Mouse (Mus musculus) liver, embryonic 15.5 days (tissue): ENCODE results near the gene Dock9. TPM values are rescaled to one million over a fixed set of nuclear protein-coding genes. Genes with fewer than 3 reads are reported as not detected.

ENCODE experiments used
- ATAC-seq: fragments of 200-750 bp; cut with Nextera tagmentation; 2 replicates; pipeline ENCODE4 v1.8.0; 2017; ENCODE audit warnings: moderate number of reproducible peaks, mild to moderate bottlenecking, moderate library complexity; ENCODE audit not compliant: insufficient read depth
- H3K27ac ChIP-seq: fragments of 300-500 bp; sonication (generic); replicated peaks from 2 replicates; pipeline ENCODE4 v1.5.1; 2015; ENCODE audit warnings: mild to moderate bottlenecking, inconsistent platforms
- H3K27me3 ChIP-seq: fragments of 300-500 bp; sonication (generic); 2 replicates; pipeline ENCODE4 v1.6.1; 2015; ENCODE audit warnings: mild to moderate bottlenecking, inconsistent platforms
- H3K36me3 ChIP-seq: fragments of 300-500 bp; sonication (generic); replicated peaks from 2 replicates; pipeline ENCODE4 v1.6.1; 2015; ENCODE audit warnings: moderate library complexity, mild to moderate bottlenecking, inconsistent platforms
- H3K4me1 ChIP-seq: fragments of 300-500 bp; sonication (generic); replicated peaks from 2 replicates; pipeline ENCODE4 v1.6.1; 2015; ENCODE audit warnings: inconsistent platforms
- H3K4me2 ChIP-seq: fragments of 300-500 bp; sonication (generic); 2 replicates; pipeline ENCODE4 v1.6.1; 2015; ENCODE audit warnings: moderate library complexity, mild to moderate bottlenecking, inconsistent platforms
- H3K4me3 ChIP-seq: fragments of 300-500 bp; sonication (generic); replicated peaks from 2 replicates; pipeline ENCODE4 v1.5.1; 2015; ENCODE audit warnings: mild to moderate bottlenecking, inconsistent platforms
- H3K9ac ChIP-seq: fragments of 300-500 bp; sonication (generic); 2 replicates; pipeline ENCODE4 v1.6.1; 2015; ENCODE audit warnings: moderate library complexity, mild to moderate bottlenecking, inconsistent platforms
- H3K9me3 ChIP-seq: fragments of 300-500 bp; sonication (generic); replicated peaks from 2 replicates; pipeline ENCODE4 v1.6.1; 2016; ENCODE audit warnings: inconsistent platforms
- WGBS: fragments of 180-500 bp; shearing (Covaris S2); methylation state at CpG from one replicate; pipeline ENCODE4 v1.1.7; 2015; ENCODE audit warnings: mixed read lengths; ENCODE audit not compliant: insufficient replicate concordance; 5-methylcytosine and 5-hydroxymethylcytosine counted together
- polyA plus RNA-seq: library from polyadenylated mRNA; unstranded; fragments of >200 nt; fragmentation: Nextera tagmentation; extraction: Ambion mirVana; gene quantifications from 2 replicates; pipeline ENCODE4 v1.2.1, GENCODE M21; 2015

Dock9 gene
- polyA plus RNA-seq, 1 experiment from 2014 or later = 1.2 TPM

DNA sequence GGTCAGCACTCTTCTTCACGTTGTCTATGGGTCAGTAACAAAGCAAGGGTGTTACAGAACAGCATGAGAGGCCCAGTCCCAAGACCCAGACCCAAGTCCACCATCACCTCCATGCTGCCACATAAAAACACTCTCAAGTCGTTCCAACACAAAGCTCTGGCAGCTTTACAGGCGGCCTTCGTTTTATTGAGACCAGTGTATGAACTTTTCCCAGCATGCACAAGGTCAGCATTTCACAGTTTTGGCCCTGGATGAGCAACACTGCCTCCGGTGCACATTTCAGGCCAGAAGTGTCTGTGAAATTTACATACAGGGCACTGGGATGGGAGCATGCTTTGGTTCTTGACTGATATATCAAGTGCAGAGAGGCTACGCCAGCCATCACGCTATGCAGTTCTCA is 6.5 kb downstream of the Dock9 start:
- H3K4me1 ChIP-seq = no peaks in the 10 kb centered on the region; the same call in none of the 2 replicates
- no peak overlapping the region for H3K4me2 ChIP-seq
- H3K9ac ChIP-seq = no peak overlapping the region
- peaks cover 10% of the 10 kb centered on the region for H3K27me3 ChIP-seq
- no peaks in the 10 kb centered on the region for H3K9me3 ChIP-seq
- no peaks in the 10 kb centered on the region for H3K36me3 ChIP-seq
- H3K27ac ChIP-seq = no peak overlapping the region
- no peak overlapping the region for H3K4me3 ChIP-seq
- WGBS = 71% methylated on average over 7 of the region's 7 CpGs
- ATAC-seq = no peak

DNA sequence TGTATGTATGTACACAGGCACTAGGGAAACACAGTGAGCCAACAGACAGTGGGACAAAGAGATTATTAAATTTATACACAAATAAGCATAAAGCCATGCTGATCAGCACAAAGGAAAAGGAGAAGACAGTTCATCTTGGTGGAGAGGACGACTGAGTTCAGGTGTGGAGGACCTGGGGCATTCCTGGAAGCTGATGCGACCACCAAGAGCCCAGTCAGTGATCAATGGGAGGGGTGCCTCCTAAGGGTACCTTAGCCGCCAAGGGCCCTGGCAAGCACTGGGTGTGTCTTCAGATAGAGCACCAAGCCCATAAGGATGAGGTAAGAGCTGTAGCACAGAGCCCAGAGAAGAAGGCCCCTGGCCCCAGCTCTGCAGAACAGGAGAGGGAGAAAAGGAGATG is 8.4 kb downstream of the Dock9 start:
- ATAC-seq = no peak
- WGBS = 47% methylated on average over 3 of the region's 3 CpGs
- no peak overlapping the region for H3K4me3 ChIP-seq
- no peaks in the 10 kb centered on the region for H3K27me3 ChIP-seq
- no peak overlapping the region for H3K9ac ChIP-seq
- H3K4me1 ChIP-seq = no peaks in the 10 kb centered on the region; the same call in none of the 2 replicates
- no peaks in the 10 kb centered on the region for H3K36me3 ChIP-seq
- no peak overlapping the region for H3K27ac ChIP-seq
- H3K4me2 ChIP-seq = no peak overlapping the region
- H3K9me3 ChIP-seq = no peaks in the 10 kb centered on the region

DNA sequence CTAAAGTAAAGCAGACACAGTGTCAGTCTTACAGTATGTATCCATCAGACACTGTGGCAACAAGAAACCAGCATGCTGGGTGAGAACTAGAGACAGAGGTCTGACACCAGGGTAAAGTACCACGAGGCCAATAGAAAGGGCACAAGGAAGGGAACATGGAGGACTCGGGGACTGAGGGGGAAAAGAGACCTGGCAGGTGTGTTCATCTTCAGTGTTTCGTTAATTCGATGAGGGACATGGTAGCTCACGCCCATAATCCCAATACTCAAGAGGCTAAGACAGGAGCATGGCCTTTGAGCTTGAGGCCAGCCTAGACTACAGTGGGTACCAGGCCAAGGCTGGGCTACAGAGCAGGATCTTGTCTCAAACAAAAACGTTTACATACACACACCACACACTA is 9.2 kb downstream of the Dock9 start:
- no peak overlapping the region for H3K4me2 ChIP-seq
- no peak overlapping the region for H3K27ac ChIP-seq
- no peak overlapping the region for H3K9ac ChIP-seq
- H3K27me3 ChIP-seq = no peaks in the 10 kb centered on the region
- no peak overlapping the region for H3K4me3 ChIP-seq
- no peaks in the 10 kb centered on the region for H3K36me3 ChIP-seq
- no peaks in the 10 kb centered on the region for H3K9me3 ChIP-seq
- no peaks in the 10 kb centered on the region; the same call in 1 of the 2 replicates for H3K4me1 ChIP-seq
- 55% methylated on average over 6 of the region's 6 CpGs for WGBS
- ATAC-seq = no peak

DNA sequence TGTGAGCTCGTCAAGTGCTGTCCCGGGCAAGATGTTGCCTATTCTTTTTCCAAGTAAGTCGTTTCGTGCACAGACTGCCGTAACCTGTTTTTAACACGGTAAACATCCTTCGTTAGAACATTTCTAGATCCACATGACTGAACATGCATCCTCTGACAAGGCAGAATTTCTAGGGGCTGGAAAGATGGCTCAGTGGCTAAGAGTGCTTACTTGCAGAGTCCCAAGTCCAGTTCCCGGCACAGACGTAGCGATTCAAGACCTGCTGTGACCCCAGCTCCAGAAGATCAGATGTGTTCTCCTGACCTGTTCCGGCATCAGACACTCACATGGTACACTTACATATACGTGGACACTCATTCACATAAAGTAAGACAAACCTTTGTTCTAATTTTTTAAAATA is 10.2 kb downstream of the Dock9 start:
- Histone ChIP-seq H3K9ac (no peak overlapping the region), H3K4me1 (no peaks in the 10 kb centered on the region), H3K4me3 (no peak overlapping the region), H3K4me2 (no peak overlapping the region), H3K27ac (no peak overlapping the region), H3K27me3 (no peaks in the 10 kb centered on the region), H3K36me3 (no peaks in the 10 kb centered on the region), H3K9me3 (no peaks in the 10 kb centered on the region)
- ATAC-seq = no peak
- 79% methylated on average over 12 of the region's 12 CpGs for WGBS

DNA sequence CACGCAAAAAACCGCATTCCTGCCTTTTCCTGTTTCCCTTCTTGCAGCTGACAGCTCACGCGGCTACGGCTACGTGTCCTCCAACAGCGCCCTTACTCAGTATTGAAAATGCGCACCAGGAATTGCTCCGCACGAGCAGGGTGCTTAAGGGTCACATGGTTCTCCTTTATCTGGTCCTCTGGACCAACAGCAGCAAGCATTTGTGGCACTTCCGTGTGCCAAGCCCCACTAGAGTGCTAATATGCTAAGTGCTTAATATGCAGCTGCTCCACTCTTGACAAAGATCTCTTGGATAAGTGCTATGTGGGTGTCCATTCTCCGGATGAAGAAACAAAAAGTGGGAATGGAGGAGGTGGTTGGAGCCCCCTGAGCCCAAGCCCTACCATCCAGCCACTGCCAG is 10.7 kb downstream of the Dock9 start:
- no peaks in the 10 kb centered on the region for H3K9me3 ChIP-seq

DNA sequence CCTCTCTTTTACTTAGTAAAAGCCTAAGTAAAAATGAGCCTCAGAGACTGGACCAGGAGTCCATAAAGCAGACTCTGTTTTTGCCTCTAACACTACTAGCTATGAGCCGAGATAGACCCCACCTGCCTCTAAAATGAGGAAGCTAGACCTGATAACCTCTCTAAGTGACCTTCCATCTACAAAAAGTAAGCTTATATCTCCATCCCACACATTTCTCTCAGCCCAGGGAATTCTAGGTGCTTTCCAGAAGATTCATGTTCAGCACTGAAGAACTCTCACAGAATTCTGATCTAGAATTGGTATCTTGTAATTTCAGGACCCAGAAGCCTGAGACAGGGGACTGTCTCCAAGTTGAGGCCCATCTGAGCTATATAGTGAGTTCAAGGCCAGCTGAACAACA is 12.2 kb downstream of the Dock9 start:
- Histone ChIP-seq H3K27ac (no peak overlapping the region), H3K36me3 (no peaks in the 10 kb centered on the region), H3K9ac (no peak overlapping the region), H3K9me3 (no peaks in the 10 kb centered on the region), H3K27me3 (no peaks in the 10 kb centered on the region), H3K4me2 (no peak overlapping the region), H3K4me3 (no peak overlapping the region), H3K4me1 (peaks cover 4% of the 10 kb centered on the region; the same call in 1 of the 2 replicates)
- WGBS = 25% methylated on average over 1 of the region's 1 CpGs
- no peak for ATAC-seq

More for the DNA sequence above, 10.7 kb downstream of the Dock9 start:
- no peak overlapping the region for H3K9ac ChIP-seq
- no peak for ATAC-seq
- H3K4me2 ChIP-seq = no peak overlapping the region
- H3K27ac ChIP-seq = no peak overlapping the region
- 77% methylated on average over 12 of the region's 12 CpGs for WGBS
- H3K4me1 ChIP-seq = no peaks in the 10 kb centered on the region
- no peak overlapping the region for H3K4me3 ChIP-seq
- no peaks in the 10 kb centered on the region for H3K27me3 ChIP-seq
- no peaks in the 10 kb centered on the region for H3K36me3 ChIP-seq

DNA sequence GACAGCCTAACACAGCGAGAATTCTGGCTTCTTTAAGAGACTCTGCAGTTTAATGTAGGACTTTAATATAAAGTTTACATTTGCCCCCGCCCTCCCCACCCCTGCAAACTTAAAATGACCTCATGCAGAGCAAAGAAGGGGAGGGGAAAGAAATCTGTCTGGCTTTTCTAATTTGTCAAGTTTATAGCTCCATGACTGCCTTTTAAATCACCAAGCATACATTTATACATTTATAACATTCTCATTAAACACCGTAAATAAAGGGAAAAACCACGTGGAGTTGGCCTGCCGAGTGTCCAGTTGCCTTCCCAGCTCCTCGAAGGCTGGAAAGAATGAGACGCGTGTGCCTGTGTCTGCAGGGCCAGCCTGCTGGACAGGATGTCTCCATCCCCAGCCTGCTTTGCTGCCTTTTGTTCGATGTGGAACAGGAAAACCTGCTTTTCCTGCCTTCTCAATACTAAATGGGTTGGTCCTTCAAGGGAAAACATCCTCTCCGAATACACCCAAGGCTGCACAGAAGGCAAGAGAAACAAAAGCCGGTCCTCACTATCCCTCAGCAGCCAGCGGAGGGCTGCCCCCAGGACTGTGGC is 16.6 kb downstream of the Dock9 start:
- Histone ChIP-seq H3K27me3 (no peaks in the 10 kb centered on the region), H3K4me2 (no peak overlapping the region), H3K9ac (no peak overlapping the region), H3K4me3 (no peak overlapping the region), H3K36me3 (no peaks in the 10 kb centered on the region), H3K4me1 (peaks cover 8% of the 10 kb centered on the region; the same call in 1 of the 2 replicates), H3K9me3 (no peaks in the 10 kb centered on the region), H3K27ac (no peak overlapping the region)
- no peak for ATAC-seq
- WGBS = 53% methylated on average over 12 of the region's 12 CpGs

DNA sequence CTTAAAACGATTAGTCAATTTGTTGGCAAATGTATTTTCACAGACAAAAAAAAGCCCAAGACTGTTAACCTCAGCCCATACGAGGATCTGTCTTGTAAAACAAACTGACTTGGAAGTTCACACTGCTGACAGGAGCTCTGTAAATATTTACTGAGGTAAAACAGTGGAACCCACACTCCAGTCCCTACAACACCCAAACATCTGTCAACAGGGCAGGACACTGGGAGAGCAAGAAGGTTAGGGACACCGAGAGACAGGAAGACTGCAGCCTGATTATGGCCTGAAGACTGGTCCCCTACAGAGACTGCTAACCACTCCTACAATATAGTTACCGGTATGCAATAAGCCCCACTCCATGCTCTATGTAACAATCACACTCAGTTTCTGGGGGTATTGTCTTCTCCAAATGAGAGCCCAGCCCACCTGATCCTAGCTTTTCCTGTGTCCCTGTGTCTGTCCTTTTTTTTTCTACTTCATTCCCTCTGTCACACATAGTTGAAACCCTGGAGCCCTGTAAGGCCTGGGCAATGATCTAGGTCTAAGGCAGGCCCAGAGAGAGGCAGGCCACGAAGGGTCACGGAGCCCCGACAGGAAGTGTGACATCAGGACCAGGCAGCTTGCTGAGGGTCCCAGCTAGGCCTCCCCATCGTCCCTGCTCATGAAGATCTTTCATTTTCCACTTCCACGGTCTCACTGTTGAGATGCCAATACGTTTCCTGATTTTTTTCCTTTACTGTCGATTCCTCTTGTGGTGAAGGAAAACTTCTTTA is 17.3 kb downstream of the Dock9 start:
- H3K36me3 ChIP-seq = no peaks in the 10 kb centered on the region
- no peak overlapping the region for H3K27ac ChIP-seq
- H3K9me3 ChIP-seq = no peaks in the 10 kb centered on the region
- H3K9ac ChIP-seq = no peak overlapping the region
- H3K4me2 ChIP-seq = no peak overlapping the region
- H3K4me1 ChIP-seq = peaks cover 8% of the 10 kb centered on the region; the same call in 1 of the 2 replicates
- H3K27me3 ChIP-seq = no peaks in the 10 kb centered on the region
- WGBS = 43% methylated on average over 11 of the region's 11 CpGs
- H3K4me3 ChIP-seq = no peak overlapping the region
- peak; percentile 28; the same call in 1 of the 2 replicates for ATAC-seq

DNA sequence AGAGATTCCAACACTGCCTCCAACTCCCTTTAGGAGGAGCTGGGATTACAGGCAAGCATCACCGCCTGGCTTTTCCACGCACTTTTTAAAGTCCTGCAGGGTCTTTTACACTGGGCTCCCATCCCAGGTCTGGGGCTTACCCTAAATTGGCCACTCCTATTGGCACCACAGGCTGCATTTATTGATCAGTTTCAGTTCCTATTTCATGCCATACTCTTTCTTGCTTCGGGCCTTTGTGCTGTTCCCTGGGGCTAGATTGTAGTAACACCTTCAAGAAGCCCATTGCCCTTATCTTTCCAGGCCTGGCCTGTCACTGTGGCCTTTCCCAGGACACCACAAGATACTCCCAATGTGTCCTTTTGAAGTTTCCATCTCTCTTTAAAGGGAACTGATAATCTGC is 18.0 kb downstream of the Dock9 start:
- 66% methylated on average over 3 of the region's 3 CpGs for WGBS
- H3K9ac ChIP-seq = no peak overlapping the region
- H3K9me3 ChIP-seq = no peaks in the 10 kb centered on the region
- peaks cover 8% of the 10 kb centered on the region; the same call in 1 of the 2 replicates for H3K4me1 ChIP-seq
- no peaks in the 10 kb centered on the region for H3K36me3 ChIP-seq
- H3K4me2 ChIP-seq = no peak overlapping the region
- H3K27me3 ChIP-seq = no peaks in the 10 kb centered on the region
- H3K27ac ChIP-seq = no peak overlapping the region
- no peak overlapping the region for H3K4me3 ChIP-seq
- ATAC-seq = no peak

DNA sequence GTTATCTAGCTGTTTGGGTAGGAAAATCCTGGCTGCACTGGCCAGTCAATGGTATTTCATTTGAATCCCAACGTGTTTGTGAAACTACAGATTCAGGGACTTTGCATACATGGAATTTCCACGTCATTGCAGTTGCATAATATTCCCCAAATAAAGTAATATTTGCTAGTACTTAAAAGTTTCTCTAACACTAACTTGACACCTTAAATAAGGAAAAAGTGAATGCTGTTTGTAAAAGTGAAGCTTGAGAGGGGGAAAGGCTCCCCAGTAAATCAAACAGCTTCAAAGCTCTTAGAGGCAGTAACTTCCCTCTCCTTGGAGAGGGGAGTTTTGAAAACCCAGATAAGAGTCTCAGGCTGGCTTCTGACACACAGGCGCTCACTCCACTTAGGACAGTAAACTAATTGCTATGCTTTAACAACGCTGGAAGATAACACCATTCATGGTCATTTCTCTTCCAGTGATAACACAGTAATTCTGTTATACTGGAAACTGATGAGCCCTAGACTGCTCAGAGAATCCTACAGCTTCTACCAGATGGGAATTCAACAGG is 20.3 kb downstream of the Dock9 start:
- H3K4me2 ChIP-seq = no peak overlapping the region
- H3K9me3 ChIP-seq = no peaks in the 10 kb centered on the region
- 34% methylated on average over 4 of the region's 4 CpGs for WGBS
- H3K4me1 ChIP-seq = peaks cover 8% of the 10 kb centered on the region; the same call in 1 of the 2 replicates
- no peaks in the 10 kb centered on the region for H3K36me3 ChIP-seq
- ATAC-seq = no peak
- no peak overlapping the region for H3K4me3 ChIP-seq
- no peaks in the 10 kb centered on the region for H3K27me3 ChIP-seq
- H3K27ac ChIP-seq = no peak overlapping the region
- no peak overlapping the region for H3K9ac ChIP-seq

DNA sequence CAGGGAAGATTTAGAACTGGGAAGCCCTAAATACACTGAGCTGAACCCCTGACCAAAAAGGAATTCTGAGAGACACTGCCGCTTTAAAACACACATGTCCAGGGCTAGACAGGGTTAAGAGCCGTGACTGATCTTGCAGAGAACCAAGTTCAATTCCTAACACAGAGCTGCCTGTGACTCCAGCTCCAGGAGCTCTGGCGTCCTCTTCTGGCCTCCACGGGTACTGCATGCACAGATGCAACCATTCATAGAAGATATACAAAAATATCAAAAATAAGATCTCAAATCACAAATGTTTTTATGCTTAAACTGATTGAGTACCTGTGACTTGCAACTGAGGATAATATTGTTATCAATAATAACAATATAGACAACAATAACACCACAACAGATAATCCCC is 20.9 kb downstream of the Dock9 start:
- no peak overlapping the region for H3K4me2 ChIP-seq
- H3K36me3 ChIP-seq = no peaks in the 10 kb centered on the region
- H3K9me3 ChIP-seq = no peaks in the 10 kb centered on the region
- no peak overlapping the region for H3K27ac ChIP-seq
- peaks cover 8% of the 10 kb centered on the region; the same call in 1 of the 2 replicates for H3K4me1 ChIP-seq
- no peak overlapping the region for H3K9ac ChIP-seq
- ATAC-seq = no peak
- 60% methylated on average over 4 of the region's 4 CpGs for WGBS
- no peaks in the 10 kb centered on the region for H3K27me3 ChIP-seq
- no peak overlapping the region for H3K4me3 ChIP-seq
